Mouse (Mus musculus) ES-E14 (cell line): ENCODE data around the gene Fam133b. TPM values are rescaled to one million over a fixed set of nuclear protein-coding genes. Genes with fewer than 3 reads are reported as not detected.

Source experiments
- DNase-seq: peaks from one replicate; pipeline ENCODE4 v3.0.0-alpha.2; 2013; ENCODE audit warnings: low read depth, low spot score
- H3K27ac ChIP-seq: 2 replicates; pipeline ENCODE4 v1.5.1; 2012; ENCODE audit warnings: low read depth, mild to moderate bottlenecking, low read length, moderate library complexity, mixed read lengths; ENCODE audit not compliant: poor library complexity, insufficient read depth, severe bottlenecking
- H3K36me3 ChIP-seq: 2 replicates; pipeline ENCODE4 v1.6.1; 2012; ENCODE audit warnings: mild to moderate bottlenecking, low read length, moderate library complexity, mixed read lengths; ENCODE audit not compliant: control insufficient read depth, poor library complexity, insufficient read depth, severe bottlenecking
- H3K4me1 ChIP-seq, 2 experiments: fragments of 150-350 bp in 1 of 2; sonication (generic) in 1 of 2; 2 replicates each; pipeline ENCODE4 v1.6.1; 2012; ENCODE audit warnings: low read length in 2 of 2, mild to moderate bottlenecking in 1 of 2, mixed read lengths in 1 of 2; ENCODE audit not compliant: control insufficient read depth in 2 of 2, insufficient read depth in 2 of 2, poor library complexity in 1 of 2
- H3K4me3 ChIP-seq, 2 experiments: fragments of 150-350 bp in 1 of 2; sonication (generic) in 1 of 2; 2 replicates each; pipeline ENCODE4 v1.5.1; 2012; ENCODE audit warnings: low read length in 2 of 2, low read depth in 1 of 2, mild to moderate bottlenecking in 1 of 2, mixed read lengths in 1 of 2; ENCODE audit not compliant: insufficient read depth in 1 of 2, poor library complexity in 1 of 2, severe bottlenecking in 1 of 2
- H3K9ac ChIP-seq: 2 replicates; pipeline ENCODE4 v1.6.1; 2012; ENCODE audit warnings: low read depth, mild to moderate bottlenecking, low read length, mixed read lengths; ENCODE audit not compliant: poor library complexity, insufficient read depth, severe bottlenecking
- H3K9me3 ChIP-seq: fragments of 150-350 bp; sonication (generic); 2 replicates; pipeline ENCODE4 v1.6.1; 2012; ENCODE audit warnings: low read depth, mild to moderate bottlenecking, low read length; ENCODE audit not compliant: control insufficient read depth, insufficient read depth
- CHD2 ChIP-seq: IDR thresholded peaks from 2 replicates; pipeline ENCODE4 v1.6.1; 2014; ENCODE audit warnings: mild to moderate bottlenecking, low read depth, low read length, inconsistent platforms
- HCFC1 ChIP-seq: IDR thresholded peaks from 2 replicates; pipeline ENCODE4 v1.6.1; 2012; ENCODE audit warnings: low read length, inconsistent platforms, borderline replicate concordance; ENCODE audit not compliant: insufficient read depth
- MAFK ChIP-seq: IDR thresholded peaks from 2 replicates; pipeline ENCODE4 v1.6.1; 2014; ENCODE audit warnings: mild to moderate bottlenecking, low read depth, low read length, inconsistent platforms; ENCODE audit not compliant: insufficient read depth
- ZC3H11A ChIP-seq: IDR thresholded peaks from 2 replicates; pipeline ENCODE4 v1.6.1; 2012; ENCODE audit warnings: low read depth, mild to moderate bottlenecking, inconsistent platforms, low read length, borderline replicate concordance
- ZNF384 ChIP-seq: IDR thresholded peaks from 2 replicates; pipeline ENCODE4 v1.6.1; 2012; ENCODE audit warnings: low read depth, low read length, inconsistent platforms
- in situ Hi-C, 2 experiments: fragments of 600-800 bp; cut with MboI; formaldehyde crosslinking; loops; one replicate each; pipeline ENCODE4 v1.15.1; 2025; ENCODE audit warnings: low sequenced_read_pairs in 2 of 2, inconsistent platforms in 1 of 2; ENCODE audit not compliant: unreplicated experiment in 2 of 2
- total RNA-seq: library from RNA; depleted of rRNA; stranded (reverse); fragments of 300-350 nt; gene quantifications from 2 replicates; pipeline ENCODE4 v1.2.3, GENCODE M21; 2012

The Fam133b gene
- total RNA-seq, 1 experiment, result 30.0 TPM

- Histone ChIP-seq H3K27ac (no peak overlapping the region), H3K36me3 (no peaks in the 10 kb centered on the region), H3K9me3 (no peaks in the 10 kb centered on the region), H3K4me3 (peak overlapping the region; percentile 73 to 94), H3K4me1 (peaks cover 0 to 2% of the 10 kb centered on the region in 2 experiments; a peak in 1 of 4 replicates), H3K9ac (no peak overlapping the region; the same call in 1 of the 2 replicates)
- in situ Hi-C loops, result no loop called here
- no peak for TF ChIP-seq HCFC1
- no peak for TF ChIP-seq MAFK
- TF ChIP-seq CHD2, result no peak
- TF ChIP-seq ZNF384, result no peak
- no peak for TF ChIP-seq ZC3H11A
- DNase-seq, result no peak
These were observed 53.5 kb downstream of the Fam133b start for GRCm38 (mm10) chr5:3597171-3597570.

GRCm38 (mm10) chr5:3598766-3599165 is 55.1 kb downstream of the Fam133b start:
- H3K4me1 ChIP-seq, result peaks cover 0 to 2% of the 10 kb centered on the region in 2 experiments; a peak in 1 of 4 replicates
- no peak overlapping the region for H3K9ac ChIP-seq
- no peak overlapping the region for H3K4me3 ChIP-seq
- no peak for DNase-seq
- in situ Hi-C loops, result no loop called here
- no peaks in the 10 kb centered on the region for H3K9me3 ChIP-seq
- H3K36me3 ChIP-seq, result no peaks in the 10 kb centered on the region
- no peak for TF ChIP-seq ZC3H11A
- TF ChIP-seq MAFK, result no peak
- TF ChIP-seq HCFC1, result no peak
- TF ChIP-seq CHD2, result no peak
- TF ChIP-seq ZNF384, result no peak
- no peak overlapping the region for H3K27ac ChIP-seq

GRCm38 (mm10) chr5:3600298-3600697 is 56.7 kb downstream of the Fam133b start:
- Histone ChIP-seq H3K36me3 (peaks cover 1% of the 10 kb centered on the region; the same call in 1 of the 2 replicates), H3K9ac (no peak overlapping the region), H3K27ac (no peak overlapping the region), H3K4me3 (no peak overlapping the region), H3K4me1 (no peaks in the 10 kb centered on the region), H3K9me3 (no peaks in the 10 kb centered on the region)
- no peak for DNase-seq
- in situ Hi-C loops, result no loop called here
- no peak for TF ChIP-seq MAFK
- TF ChIP-seq ZNF384, result no peak

GRCm38 (mm10) chr5:3600790-3601189 is 57.2 kb downstream of the Fam133b start:
- TF ChIP-seq MAFK, result no peak
- TF ChIP-seq HCFC1, result no peak
- no peak for TF ChIP-seq ZNF384
- TF ChIP-seq CHD2, result no peak
- TF ChIP-seq ZC3H11A, result no peak
- no peak overlapping the region for H3K9ac ChIP-seq
- in situ Hi-C loops, result no loop called here
- no peaks in the 10 kb centered on the region for H3K4me1 ChIP-seq
- no peaks in the 10 kb centered on the region for H3K9me3 ChIP-seq
- H3K36me3 ChIP-seq, result peaks cover 2% of the 10 kb centered on the region; the same call in 1 of the 2 replicates
- no peak overlapping the region for H3K4me3 ChIP-seq
- DNase-seq, result no peak
- no peak overlapping the region for H3K27ac ChIP-seq

GRCm38 (mm10) chr5:3607114-3607513 is 63.5 kb downstream of the Fam133b start:
- no peak for DNase-seq
- no peak overlapping the region for H3K9ac ChIP-seq
- H3K27ac ChIP-seq, result no peak overlapping the region
- no peaks in the 10 kb centered on the region for H3K9me3 ChIP-seq
- peaks cover 10% of the 10 kb centered on the region for H3K36me3 ChIP-seq
- TF ChIP-seq HCFC1, result no peak
- no peak for TF ChIP-seq CHD2
- TF ChIP-seq MAFK, result no peak
- TF ChIP-seq ZNF384, result no peak
- no peak for TF ChIP-seq ZC3H11A
- in situ Hi-C loops, result no loop called here
- no peaks in the 10 kb centered on the region for H3K4me1 ChIP-seq
- no peak overlapping the region for H3K4me3 ChIP-seq
